Mouse (Mus musculus) hindbrain, embryonic 10.5 days (tissue): ENCODE results near the gene Galt. TPM values are rescaled to one million over a fixed set of nuclear protein-coding genes. Genes with fewer than 3 reads are reported as not detected.
A peak's percentile ranks its signal among the peaks of the same experiment; 100 is the strongest.
"Not testable (repeated sequence)": the region's sequence is repeated elsewhere in the genome, so short reads cannot be mapped to it uniquely, and the experiment has no call there.

Experiments
- DNase-seq: peaks from one replicate; pipeline ENCODE4 v3.0.0-alpha.2; 2017; ENCODE audit warnings: low spot score
- H3K27ac ChIP-seq: fragments of 300-500 bp; sonication (generic); 2 replicates; pipeline ENCODE4 v1.5.1; 2016; ENCODE audit warnings: mild to moderate bottlenecking, moderate library complexity
- H3K27me3 ChIP-seq: fragments of 300-500 bp; sonication (generic); 2 replicates; pipeline ENCODE4 v1.6.1; 2016; ENCODE audit warnings: mild to moderate bottlenecking; ENCODE audit not compliant: poor library complexity, insufficient read depth, severe bottlenecking
- H3K36me3 ChIP-seq: fragments of 300-500 bp; sonication (generic); 2 replicates; pipeline ENCODE4 v1.6.1; 2016; ENCODE audit warnings: mild to moderate bottlenecking, moderate library complexity
- H3K4me1 ChIP-seq: fragments of 300-500 bp; sonication (generic); replicated peaks from 2 replicates; pipeline ENCODE4 v1.6.1; 2016; ENCODE audit warnings: mild to moderate bottlenecking
- H3K4me3 ChIP-seq: fragments of 300-500 bp; sonication (generic); 2 replicates; pipeline ENCODE4 v1.5.1; 2016; ENCODE audit warnings: mild to moderate bottlenecking, moderate library complexity
- H3K9me3 ChIP-seq: fragments of 300-500 bp; sonication (generic); 2 replicates; pipeline ENCODE4 v1.6.1; 2016; ENCODE audit warnings: mild to moderate bottlenecking, moderate library complexity
- WGBS: fragments of 180-500 bp; shearing (Covaris S2); methylation state at CpG from one replicate; pipeline ENCODE4 v1.1.7; 2016; 5-methylcytosine and 5-hydroxymethylcytosine counted together
- polyA plus RNA-seq: library from polyadenylated mRNA; unstranded; fragments of >200 nt; fragmentation: Nextera tagmentation; extraction: Ambion mirVana; gene quantifications from 2 replicates; pipeline ENCODE4 v1.2.1, GENCODE M21; 2016

Galt gene
- polyA plus RNA-seq, 1 experiment from 2014 or later = 24.3 TPM

DNA sequence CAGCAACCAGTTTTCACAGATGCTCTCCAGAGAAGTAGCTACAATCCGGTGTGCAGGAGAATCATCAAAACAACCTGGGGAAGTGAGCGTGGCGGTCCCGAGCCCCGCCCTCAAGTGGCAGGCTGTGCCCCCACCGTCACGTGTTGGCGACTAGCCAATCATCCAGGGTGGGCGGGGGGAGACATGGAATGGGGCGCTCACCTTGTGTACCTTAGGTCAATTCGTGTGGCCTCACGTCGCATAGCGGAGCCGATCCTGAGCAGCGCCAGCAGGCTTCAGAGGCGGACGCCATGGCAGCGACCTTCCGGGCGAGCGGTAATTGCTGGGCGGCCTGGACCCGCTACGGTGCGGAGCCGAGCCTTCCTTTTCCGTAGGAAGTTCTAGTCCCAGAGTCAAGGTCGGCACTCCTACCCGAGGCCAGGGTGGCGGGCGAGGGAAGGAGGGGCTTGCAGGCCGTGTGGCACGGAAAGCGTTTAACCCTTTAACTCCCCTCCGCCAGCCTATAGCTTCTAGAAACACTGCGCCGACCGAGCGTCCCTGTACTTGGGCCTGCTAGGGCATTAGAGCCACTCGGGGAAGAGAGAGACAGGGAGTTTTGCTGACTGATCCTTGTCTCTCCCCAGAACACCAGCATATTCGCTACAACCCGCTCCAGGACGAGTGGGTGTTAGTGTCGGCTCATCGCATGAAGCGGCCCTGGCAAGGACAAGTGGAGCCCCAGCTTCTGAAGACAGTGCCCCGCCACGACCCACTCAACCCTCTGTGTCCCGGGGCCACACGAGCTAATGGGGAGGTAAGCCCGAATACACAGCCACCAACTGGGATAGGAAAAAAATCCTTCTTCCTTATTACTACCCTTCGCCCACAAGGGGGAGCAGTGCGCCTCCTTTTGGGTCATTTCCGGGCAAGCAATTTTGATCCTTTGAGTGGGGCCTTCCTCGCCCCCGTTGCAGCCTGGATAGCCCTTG lies 594 bp downstream of the Galt start, which contains the start of gene Sigmar1:
Gene Sigmar1 (minus strand): TSS at position 820 of the 968 bp plus-strand sequence.
- 0 out of 2 replicates have a peak, but pooled peaks cover 8% of the 10 kb centered on the region for H3K27me3 ChIP-seq
- H3K4me1 ChIP-seq = peaks cover 38% of the 10 kb centered on the region
- peaks cover 6% of the 10 kb centered on the region; the same call in 1 of the 2 replicates for H3K36me3 ChIP-seq
- peak; percentile 86 for DNase-seq
- H3K27ac ChIP-seq = peak within 1 kb of the TSS; percentile 87
- peak within 1 kb of the TSS; percentile 79 for H3K4me3 ChIP-seq
- under 1% methylated on average over 57 of the region's 57 CpGs for WGBS
- H3K9me3 ChIP-seq = no peaks in the 10 kb centered on the region

DNA sequence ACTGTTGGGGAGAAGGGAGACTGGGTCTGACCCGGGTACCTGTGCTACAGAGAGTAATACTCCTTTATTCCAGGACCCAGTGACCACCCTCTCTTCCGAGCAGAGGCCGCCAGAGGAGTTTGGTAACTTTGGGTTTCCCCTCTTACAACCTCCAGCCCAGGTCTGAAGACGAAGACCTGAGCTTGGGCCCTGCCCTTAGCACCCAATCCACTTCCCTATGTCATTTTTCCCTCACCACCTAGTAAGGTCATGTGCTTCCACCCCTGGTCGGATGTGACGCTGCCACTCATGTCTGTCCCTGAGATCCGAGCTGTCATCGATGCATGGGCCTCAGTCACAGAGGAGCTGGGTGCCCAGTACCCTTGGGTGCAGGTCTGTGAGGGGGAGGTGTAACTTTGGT lies 1.4 kb downstream of the Galt start:
- DNase-seq = no peak
- Histone ChIP-seq H3K27me3 (0 out of 2 replicates have a peak, but pooled peaks cover 8% of the 10 kb centered on the region), H3K36me3 (peaks cover 6% of the 10 kb centered on the region; the same call in 1 of the 2 replicates), H3K4me3 (peak overlapping the region; percentile 79), H3K4me1 (peaks cover 46% of the 10 kb centered on the region), H3K9me3 (no peaks in the 10 kb centered on the region), H3K27ac (peak overlapping the region; percentile 87)
- whole genome bisulfite sequencing = 81% methylated on average over 8 of the region's 8 CpGs

DNA sequence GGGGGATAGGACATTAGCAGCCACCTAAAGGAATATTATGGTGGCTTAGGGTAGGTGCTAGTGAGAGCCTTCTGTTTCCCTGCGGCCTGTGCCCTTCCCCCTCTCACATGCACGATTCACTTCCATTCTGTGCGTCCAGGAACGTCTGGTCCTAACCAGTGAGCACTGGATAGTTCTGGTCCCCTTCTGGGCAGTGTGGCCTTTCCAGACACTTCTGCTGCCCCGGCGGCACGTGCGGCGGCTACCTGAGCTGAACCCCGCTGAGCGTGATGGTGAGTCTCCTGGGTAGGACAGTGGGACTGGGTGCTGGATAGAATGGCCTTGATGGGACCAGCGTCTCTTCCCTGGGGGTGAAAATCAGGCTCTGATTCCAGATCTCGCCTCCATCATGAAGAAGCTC lies 2.3 kb downstream of the Galt start:
- H3K27ac ChIP-seq = no peak overlapping the region
- H3K36me3 ChIP-seq = peaks cover 6% of the 10 kb centered on the region; the same call in 1 of the 2 replicates
- WGBS = 92% methylated on average over 13 of the region's 13 CpGs
- no peak overlapping the region for H3K4me3 ChIP-seq
- H3K9me3 ChIP-seq = no peaks in the 10 kb centered on the region
- H3K27me3 ChIP-seq = 0 out of 2 replicates have a peak, but pooled peaks cover 4% of the 10 kb centered on the region
- DNase-seq = no peak
- peaks cover 55% of the 10 kb centered on the region for H3K4me1 ChIP-seq

DNA sequence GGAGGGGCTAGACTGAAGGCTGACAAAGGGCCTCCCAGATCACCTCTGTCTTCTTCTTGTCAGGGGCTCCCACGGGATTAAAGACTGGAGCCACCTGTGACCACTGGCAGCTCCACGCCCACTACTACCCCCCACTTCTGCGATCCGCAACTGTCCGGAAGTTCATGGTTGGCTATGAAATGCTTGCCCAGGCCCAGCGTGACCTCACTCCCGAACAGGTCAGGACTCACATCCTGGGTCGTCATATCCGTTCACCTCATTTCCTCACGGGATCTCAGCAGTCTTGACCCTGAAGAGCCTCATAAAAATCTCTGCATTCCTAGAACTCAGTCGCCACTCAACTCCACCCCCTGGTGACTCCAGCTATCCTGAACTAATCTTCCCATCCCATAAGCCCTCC lies 3.0 kb downstream of the Galt start:
- DNase-seq = no peak
- WGBS = 83% methylated on average over 11 of the region's 11 CpGs

DNA sequence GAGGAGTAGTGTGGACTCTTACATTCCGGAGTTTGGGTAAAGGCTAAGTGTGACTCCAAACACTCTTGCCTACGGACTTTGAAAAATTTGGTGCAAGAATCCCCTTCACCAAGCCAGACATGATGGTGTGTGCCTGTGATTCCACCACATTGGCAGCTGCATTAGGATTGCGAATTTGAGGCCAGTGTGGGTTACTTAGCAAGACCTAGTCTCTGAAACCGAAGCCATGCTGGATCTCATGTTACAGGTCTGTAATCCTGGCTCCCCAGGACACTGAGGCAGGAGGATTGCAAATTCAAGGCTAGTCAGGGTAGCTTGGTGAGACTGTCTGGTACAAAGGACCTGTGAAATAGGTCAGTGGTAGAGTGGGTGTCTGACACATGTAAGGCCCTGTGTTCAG lies 3.7 kb downstream of the Galt start:
- DNase-seq = no peak
- Histone ChIP-seq H3K4me3 (no peak overlapping the region), H3K27ac (no peak overlapping the region), H3K27me3 (no peaks in the 10 kb centered on the region), H3K36me3 (peaks cover 6% of the 10 kb centered on the region; the same call in 1 of the 2 replicates), H3K9me3 (no peaks in the 10 kb centered on the region), H3K4me1 (peaks cover 61% of the 10 kb centered on the region)
- 90% methylated on average over 4 of the region's 4 CpGs for WGBS

More for the DNA sequence above, 3.0 kb downstream of the Galt start:
- no peak overlapping the region for H3K4me3 ChIP-seq
- peaks cover 61% of the 10 kb centered on the region for H3K4me1 ChIP-seq
- H3K36me3 ChIP-seq = peaks cover 6% of the 10 kb centered on the region; the same call in 1 of the 2 replicates
- H3K27me3 ChIP-seq = 0 out of 2 replicates have a peak, but pooled peaks cover under 1% of the 10 kb centered on the region
- H3K9me3 ChIP-seq = no peaks in the 10 kb centered on the region
- no peak overlapping the region for H3K27ac ChIP-seq

DNA sequence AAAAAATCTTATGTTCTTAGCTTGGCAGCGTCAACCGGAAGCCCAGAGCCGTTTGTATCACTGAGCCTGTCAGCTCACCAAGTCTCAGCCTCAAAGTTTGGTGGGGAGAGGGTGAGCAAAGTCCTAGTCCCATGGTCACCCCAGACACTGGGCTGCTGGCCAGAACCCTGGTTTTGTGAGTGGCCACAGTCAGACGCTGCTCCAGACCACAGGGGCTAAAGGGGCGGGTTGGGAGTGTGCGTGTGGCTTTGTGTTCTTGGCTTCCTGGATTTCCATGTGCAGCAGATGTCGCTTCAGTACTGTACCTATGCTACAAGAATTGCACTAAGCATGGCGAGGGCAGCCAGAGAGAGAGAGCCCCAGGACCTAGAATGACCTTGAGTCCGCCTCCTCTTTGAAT lies 4.2 kb downstream of the Galt start:
- 90% methylated on average over 9 of the region's 9 CpGs for WGBS

DNA sequence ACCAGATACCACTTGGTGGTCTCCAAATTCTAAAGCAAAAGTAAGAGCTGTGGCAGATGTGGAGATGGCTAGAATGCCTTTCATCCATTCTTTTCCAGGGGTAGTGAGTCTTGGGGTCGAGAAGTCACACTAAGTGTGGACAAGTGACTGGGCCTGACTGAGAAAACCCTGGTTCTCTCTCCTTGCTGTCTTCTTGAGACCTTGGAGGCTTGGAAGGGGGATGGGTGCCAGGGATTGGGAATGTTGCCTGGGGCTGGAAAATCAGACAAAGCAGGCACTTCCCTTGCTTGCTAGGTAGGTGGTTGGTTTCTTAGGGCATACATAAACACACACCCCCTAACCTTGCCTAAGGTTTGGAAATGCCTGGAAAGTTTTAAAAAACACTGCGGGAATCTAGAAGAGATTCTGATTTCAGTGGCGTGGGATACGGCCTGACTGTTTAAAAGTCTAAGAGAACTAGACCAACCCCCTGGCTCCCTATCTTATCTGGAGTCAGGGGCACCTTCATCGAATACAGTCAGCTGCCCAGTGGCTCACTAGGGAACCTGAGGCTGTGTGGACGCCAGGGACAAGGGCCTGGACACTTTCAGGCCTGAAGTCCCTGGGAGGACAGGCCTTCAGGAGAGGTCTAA lies 4.7 kb downstream of the Galt start:
- Histone ChIP-seq H3K4me1 (peaks cover 60% of the 10 kb centered on the region), H3K27ac (peak overlapping the region; percentile 89), H3K4me3 (peak overlapping the region; percentile 54), H3K36me3 (peaks cover 6% of the 10 kb centered on the region; the same call in 1 of the 2 replicates), H3K9me3 (no peaks in the 10 kb centered on the region), H3K27me3 (no peaks in the 10 kb centered on the region)
- 40% methylated on average over 6 of the region's 6 CpGs for WGBS
- no peak for DNase-seq

More for the DNA sequence above, 4.2 kb downstream of the Galt start:
- Histone ChIP-seq H3K4me1 (peaks cover 61% of the 10 kb centered on the region), H3K9me3 (no peaks in the 10 kb centered on the region), H3K27ac (peak overlapping the region; percentile 6), H3K36me3 (peaks cover 6% of the 10 kb centered on the region; the same call in 1 of the 2 replicates), H3K27me3 (no peaks in the 10 kb centered on the region), H3K4me3 (no peak overlapping the region)
- no peak for DNase-seq

DNA sequence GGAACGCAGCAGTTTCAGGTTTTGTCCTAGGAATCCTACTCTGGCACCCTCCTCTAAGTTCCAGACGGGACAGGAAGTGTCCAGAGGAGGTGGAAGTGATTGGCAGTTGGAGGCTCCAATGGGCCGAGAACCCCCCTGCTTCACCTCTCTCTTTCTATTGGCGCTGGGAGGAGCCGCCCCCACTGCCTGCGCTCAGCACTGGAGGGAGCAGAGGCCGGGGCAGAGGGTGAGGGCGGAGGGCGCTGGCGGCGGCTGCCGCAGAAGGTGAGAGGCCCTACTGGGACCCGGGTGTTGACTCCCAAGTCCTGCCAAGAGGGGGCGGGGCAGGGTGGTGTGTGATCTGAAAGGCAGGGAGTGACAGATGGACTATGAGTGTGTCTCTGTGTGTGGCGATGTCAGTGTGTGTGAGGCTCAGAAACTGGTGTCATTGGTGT lies 5.3 kb downstream of the Galt start:
- DNase-seq = peak; percentile 89
- no peaks in the 10 kb centered on the region for H3K9me3 ChIP-seq
- peaks cover 54% of the 10 kb centered on the region for H3K4me1 ChIP-seq
- H3K27me3 ChIP-seq = no peaks in the 10 kb centered on the region
- peak overlapping the region; percentile 89 for H3K27ac ChIP-seq
- peak overlapping the region; percentile 54 for H3K4me3 ChIP-seq
- peaks cover 6% of the 10 kb centered on the region; the same call in 1 of the 2 replicates for H3K36me3 ChIP-seq
- under 1% methylated on average over 15 of the region's 15 CpGs for WGBS

DNA sequence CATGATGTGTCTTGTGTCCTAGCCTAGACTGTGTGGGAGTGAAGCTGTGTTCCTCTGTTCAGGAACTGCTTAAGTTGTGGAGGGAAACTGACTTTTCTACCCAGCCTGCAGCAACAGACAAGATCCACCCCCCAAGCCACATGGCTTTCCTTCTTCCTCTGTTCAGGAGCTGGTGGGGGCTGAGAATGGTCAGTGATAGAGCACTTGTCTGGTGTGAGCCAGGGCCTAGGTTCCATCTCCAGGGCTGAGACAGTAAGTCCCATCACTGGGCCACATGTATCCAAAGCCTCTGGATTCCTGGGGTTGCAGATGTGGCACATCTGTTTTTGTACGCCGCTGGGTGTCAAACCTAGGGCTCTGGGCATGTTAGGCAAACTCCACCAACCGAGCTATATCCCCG lies 5.9 kb downstream of the Galt start:
- Histone ChIP-seq H3K9me3 (no peaks in the 10 kb centered on the region), H3K4me3 (peak overlapping the region; percentile 54), H3K4me1 (peaks cover 48% of the 10 kb centered on the region), H3K27ac (peak overlapping the region; percentile 89), H3K27me3 (no peaks in the 10 kb centered on the region), H3K36me3 (peaks cover 6% of the 10 kb centered on the region; the same call in 1 of the 2 replicates)
- no peak for DNase-seq
- WGBS = 74% methylated on average over 4 of the region's 4 CpGs

DNA sequence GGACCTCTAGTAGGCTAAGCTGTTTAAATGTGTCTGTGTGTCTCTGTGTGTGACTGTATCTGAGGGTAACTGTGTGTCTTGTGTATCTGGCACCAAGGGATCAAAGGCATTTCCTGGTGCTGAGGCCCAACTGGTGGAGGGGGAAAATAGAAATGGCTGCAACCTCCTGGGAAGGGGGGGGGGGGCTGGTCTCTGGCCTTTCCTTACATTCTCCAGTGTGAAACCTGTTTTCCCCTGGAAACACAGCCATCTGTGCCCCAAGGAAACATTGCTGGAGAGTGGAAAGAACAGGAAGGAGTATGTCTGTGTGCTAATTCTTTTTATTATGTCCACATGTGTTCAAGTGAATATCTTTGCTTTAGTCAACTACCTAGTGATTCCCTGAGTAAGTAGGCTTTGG lies 6.7 kb downstream of the Galt start:
- Histone ChIP-seq H3K27ac (peak overlapping the region; percentile 89), H3K4me3 (peak overlapping the region; percentile 54), H3K4me1 (peaks cover 40% of the 10 kb centered on the region), H3K27me3 (no peaks in the 10 kb centered on the region), H3K9me3 (no peaks in the 10 kb centered on the region), H3K36me3 (peaks cover 6% of the 10 kb centered on the region; the same call in 1 of the 2 replicates)
- no peak for DNase-seq

DNA sequence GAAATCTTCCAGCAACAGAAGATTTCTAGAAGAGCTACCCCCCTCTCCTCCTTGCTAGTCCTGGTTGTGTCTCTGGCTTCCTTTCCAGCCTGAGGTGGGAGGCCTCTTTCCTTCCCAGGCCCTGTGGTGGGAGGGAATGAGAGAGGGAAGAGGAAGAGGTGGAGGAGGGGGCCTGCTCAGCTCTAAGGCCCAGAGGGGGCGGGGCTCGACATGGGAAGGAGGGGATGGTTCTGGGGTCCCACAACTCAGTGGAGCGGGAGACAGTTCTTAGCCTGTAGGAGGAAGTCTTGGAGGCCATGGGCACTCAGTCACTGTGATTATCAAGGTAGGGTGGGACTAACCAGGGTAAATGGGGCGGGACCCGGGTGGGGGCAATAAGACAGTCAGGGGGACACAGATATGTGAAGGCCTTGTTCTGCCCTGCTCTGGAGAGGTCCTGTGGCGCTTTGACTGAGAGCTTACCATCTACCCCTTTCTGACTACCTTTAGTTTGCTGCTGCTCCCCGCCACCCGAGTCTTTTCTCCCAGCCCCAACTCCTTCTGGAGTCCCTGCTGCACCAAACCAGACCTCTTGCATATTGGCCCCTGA lies 7.2 kb downstream of the Galt start:
- Histone ChIP-seq H3K27me3 (no peaks in the 10 kb centered on the region), H3K36me3 (peaks cover 6% of the 10 kb centered on the region; the same call in 1 of the 2 replicates), H3K9me3 (no peaks in the 10 kb centered on the region), H3K27ac (peak overlapping the region; percentile 89), H3K4me1 (peaks cover 38% of the 10 kb centered on the region), H3K4me3 (peak overlapping the region; percentile 54)
- DNase-seq = peak; percentile 50
- 36% methylated on average over 8 of the region's 8 CpGs for WGBS

DNA sequence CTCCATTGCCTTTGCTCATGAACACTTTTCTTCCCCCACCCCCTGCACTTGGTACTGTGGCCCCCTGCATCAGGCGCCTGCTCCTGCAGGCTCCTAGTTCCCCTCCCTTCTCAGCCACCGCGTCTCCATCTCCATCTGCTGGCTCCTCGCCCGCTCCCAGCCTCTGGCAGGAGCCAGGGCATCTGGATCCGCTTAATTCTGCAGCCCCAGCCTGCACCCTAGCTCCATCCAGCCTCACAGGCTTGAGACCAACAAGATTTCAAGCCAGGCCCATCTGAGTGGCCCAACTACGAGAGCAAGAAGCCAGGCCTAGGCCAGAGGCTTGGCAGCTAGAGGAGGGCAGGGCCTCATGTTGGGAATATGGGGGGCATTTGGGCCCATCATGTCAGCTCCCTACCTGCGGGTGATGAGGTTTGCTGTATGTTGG lies 7.7 kb downstream of the Galt start:
- WGBS = 42% methylated on average over 8 of the region's 8 CpGs
- peak overlapping the region; percentile 54 for H3K4me3 ChIP-seq
- not testable (repeated sequence) for H3K27me3 ChIP-seq, H3K9me3 ChIP-seq, H3K36me3 ChIP-seq
- peak; percentile 41 for DNase-seq
- H3K27ac ChIP-seq = peak overlapping the region; percentile 89
- peaks cover 36% of the 10 kb centered on the region for H3K4me1 ChIP-seq
